Mouse (Mus musculus) layer of hippocampus, adult 9-11 months (tissue): ENCODE measurements around the gene Ybx2.
"Not testable (repeated sequence)": the region's sequence is repeated elsewhere in the genome, so short reads cannot be mapped to it uniquely, and the experiment has no call there.

Experiments used
- DNase-seq: peaks from one replicate; pipeline ENCODE4 v3.0.0; 2022

Gene Ybx2

DNA sequence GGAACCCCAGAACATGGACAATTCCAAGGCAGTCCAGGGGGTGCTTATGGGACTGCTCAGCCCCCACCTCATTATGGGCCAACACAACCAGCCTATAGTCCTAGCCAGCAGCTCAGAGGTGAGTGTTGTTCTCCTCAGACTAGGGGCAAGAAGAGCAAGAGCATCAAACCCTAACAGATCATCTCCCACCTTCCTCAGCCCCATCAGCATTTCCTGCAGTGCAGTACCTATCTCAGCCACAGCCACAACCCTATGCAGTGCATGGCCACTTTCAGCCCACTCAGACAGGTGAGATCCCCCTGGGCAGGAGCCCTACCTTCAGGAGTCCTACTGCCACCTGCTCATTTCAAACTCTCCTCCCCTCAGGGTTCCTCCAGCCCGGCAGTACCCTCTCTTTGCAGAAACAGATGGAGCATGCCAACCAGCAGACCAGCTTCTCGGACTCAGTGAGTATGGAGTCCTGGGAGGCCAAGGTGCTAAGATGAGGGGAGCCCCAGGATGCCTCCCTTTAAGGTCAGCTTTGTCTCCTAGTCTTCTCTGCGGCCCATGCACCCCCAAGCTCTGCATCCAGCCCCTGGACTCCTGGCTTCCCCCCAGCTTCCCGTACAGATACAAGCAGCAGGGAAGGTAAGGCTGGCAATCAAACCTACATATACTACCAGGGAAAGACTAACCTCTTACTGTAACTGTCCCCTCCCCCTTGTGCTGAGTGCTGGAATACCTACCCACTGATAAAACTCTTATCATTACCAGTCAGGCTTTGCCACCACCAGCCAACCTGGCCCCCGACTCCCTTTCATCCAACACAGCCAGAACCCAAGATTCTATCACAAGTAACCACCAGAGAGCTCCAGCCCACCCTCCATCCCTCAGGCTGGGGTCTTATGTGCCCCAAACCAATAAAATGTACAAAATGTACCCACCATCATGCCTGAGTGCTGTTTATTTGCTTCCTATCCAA lies 19.6 kb upstream of the Ybx2 start:
- DNase-seq: no peak

DNA sequence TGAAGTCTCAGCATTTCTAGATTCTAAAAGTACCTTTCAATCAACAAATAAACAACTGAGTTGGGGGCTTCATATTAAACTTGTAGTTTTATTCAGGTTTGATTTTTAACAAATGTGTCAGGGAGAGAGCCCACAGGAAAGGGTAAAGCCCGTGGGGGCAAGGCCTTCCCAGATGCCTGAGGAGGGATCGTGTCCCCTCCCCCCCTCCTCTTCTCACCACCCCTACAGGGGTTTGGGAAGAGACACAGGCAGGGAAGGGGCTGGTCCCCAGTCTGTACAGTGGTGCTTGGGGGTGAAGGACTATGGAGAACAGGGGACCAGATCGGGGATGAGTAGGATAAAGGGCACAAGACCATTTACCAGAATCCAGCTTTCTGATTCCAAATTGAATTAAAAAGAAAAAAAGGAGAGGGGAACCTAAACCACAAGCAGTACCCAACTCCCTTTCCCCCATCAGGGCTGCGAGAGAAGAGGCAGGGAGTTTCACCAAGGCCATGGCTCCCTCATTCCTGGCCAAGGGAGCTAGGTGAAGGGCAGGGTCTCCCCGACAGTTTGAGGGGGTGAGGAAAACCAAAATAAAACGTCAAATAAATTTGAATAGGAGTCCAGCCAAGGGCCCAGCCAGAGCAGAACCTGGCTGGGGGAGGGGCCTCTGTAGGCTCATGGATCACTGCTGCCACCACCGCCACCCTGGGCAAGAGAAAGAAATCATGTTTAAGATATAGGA lies 18.8 kb upstream of the Ybx2 start:
- DNase-seq: not testable (repeated sequence)

GRCm38 (mm10) chr11:69917379-69917948 lies 18.1 kb upstream of the Ybx2 start:
- DNase-seq: no peak

- no peak for DNase-seq
These were observed 17.5 kb upstream of the Ybx2 start for GRCm38 (mm10) chr11:69918118-69918517.

DNA sequence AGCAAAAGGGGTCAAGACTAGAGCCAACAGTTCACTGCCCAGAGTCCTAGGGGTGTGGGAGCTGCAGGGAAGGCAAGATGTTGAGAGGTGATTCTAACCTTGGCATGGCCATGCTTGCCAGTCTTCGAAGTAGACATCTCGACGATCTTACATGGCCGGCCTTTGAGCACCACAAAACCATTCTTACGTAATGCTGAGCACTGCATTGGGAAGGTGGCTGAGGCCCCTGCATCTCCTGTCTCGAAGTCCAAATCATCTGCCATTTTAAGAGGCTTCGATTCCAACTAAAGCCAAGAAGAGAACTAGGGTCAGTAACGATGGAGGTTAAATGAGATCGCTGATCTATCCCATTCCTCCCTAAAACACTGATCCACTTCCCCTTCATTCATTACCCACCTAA lies 16.5 kb upstream of the Ybx2 start:
- DNase-seq: no peak

DNA sequence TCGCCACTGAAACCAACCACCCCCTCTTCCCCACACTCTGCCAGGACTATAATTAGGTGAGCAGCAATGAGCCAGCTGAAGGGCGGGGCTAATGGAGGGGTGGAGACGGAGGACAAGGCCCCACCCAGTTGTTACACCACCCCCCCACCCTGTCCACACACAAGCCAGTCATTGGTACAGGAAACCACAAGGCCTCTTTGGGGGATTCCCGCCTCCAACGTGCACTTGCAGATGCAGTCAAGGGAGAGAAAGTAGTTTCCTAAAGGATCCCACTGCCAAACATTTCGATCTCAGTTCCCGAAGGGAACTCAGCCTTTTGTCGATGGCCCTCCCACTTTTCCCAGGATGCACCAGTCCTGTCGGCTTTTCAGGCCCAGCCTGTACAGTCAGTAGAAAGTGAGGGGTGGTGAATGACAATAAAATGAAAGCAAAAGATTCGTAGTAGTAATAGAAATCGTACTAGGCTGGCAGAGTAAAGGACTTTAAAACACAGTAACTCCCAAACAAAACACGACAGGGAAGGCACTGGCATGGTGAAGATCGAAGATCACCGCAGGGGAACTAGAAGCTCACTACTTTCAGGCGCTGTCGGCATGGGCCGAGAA lies 15.8 kb upstream of the Ybx2 start:
- peak; percentile 64 for DNase-seq

GRCm38 (mm10) chr11:69920266-69921031 lies 15.1 kb upstream of the Ybx2 start:
- DNase-seq: peak; percentile 49

GRCm38 (mm10) chr11:69921114-69922011 lies 14.2 kb upstream of the Ybx2 start, which contains the start of gene Eif5a:
Gene Eif5a, minus strand, starts transcription at chr11:69921958.
- peak; percentile 100 for DNase-seq

- no peak for DNase-seq
These were observed 13.4 kb upstream of the Ybx2 start for GRCm38 (mm10) chr11:69922012-69922756.

DNA sequence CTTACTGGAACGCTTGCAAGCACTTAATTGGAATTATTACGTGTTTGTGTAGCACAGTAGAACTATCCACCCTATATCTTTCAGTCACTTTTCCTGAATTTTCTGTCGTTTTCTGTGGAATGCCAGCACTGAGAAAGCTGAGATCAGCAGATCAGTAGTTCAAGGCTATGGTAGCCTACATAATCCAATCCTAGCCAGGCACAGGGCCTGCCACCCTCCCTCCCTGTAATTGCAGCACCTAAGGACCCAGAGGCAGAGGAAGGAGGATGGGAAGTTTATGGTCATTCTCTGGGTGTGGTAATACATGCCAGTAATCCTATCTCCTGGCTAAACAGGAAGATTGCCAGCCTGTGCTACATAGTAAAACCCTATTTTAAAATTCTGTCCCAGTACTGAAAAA lies 12.8 kb upstream of the Ybx2 start:
- no peak for DNase-seq

GRCm38 (mm10) chr11:69927501-69927900 lies 8.1 kb upstream of the Ybx2 start:
- no peak for DNase-seq

DNA sequence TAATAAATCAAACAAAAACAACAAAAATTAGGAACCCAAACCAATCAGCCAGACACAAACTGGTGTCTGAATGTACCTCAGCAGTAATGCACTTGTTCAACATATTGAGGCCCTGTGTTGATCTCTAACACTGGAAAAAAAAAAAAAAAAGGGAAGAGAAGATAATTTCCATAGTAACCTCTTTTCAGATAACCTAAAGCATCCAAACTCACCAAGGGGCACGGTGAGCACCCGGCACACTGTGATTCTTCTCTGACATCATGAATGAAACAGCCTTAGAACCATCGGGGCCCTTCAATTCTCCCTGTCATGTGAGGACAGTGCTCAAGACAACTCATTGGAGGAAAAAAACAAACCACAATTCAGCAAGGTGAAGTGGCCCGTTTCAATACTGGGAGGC lies 5.9 kb upstream of the Ybx2 start:
- DNase-seq: no peak

DNA sequence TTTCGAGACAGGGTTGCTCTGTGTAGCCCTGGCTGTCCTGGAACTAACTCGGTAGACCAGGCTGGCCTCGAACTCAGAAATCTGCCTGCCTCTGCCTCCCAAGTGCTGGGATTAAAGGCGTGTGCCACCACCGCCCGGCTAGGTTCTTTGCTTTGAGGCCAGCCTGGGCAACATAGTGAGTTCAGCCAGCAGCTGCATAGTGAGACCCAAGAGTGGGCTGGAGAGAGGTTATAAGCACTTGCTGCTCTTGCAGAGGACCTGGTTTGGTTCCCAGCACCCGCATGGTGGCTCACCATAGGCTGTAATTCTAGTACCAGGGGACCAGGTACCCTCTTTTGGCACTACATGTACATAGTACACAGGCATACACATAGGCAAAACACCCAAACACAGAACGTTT lies 5.4 kb upstream of the Ybx2 start:
- DNase-seq: not testable (repeated sequence)

DNA sequence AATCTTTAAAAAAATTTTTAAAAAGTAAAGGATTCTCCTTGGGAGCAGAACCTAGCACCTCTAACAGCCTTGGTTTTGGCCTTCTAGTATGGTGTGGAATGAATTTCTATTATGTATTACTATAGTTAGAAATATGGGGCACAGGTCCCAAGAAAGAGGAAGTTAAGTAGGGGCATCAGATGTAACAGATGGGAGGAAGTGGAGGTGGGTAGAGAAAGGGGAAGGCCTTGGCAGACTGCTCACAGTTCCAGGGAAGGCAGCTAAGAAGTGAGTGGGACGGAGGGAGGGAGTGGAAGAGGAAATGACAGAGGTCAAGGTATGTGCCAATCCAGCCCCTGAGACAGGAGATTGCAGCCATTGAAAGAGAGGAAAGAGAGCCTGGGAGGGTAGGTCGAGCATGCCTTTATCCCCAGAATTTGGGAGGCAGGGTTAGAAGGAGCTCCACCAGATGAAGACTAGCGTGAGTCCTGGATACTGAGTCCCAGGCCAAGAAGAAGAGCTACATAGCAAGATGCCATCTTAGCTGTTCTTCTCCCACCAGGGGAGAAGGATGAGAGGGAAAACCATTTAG lies 4.5 kb upstream of the Ybx2 start:
- DNase-seq: no peak

DNA sequence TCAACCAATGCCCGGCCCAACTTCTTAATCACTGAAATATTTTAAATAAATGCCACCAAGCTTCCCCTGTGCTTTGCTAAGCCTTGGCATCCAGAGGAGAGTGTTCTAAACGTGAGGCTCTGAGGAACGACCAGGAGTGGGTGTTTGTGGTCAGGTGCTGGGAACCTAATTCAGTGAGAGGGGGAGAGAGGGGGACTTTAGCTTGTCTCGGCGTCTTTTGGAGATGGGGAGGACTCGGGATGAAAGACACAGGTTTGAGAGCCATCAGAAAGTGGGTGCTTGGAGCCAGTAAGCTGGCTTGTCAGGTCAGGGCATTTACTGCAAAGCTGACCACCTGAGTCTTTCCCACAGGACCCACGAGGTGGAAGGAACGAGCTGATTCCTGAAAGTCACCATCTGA lies 3.8 kb upstream of the Ybx2 start:
- no peak for DNase-seq

GRCm38 (mm10) chr11:69932254-69932653 lies 3.3 kb upstream of the Ybx2 start:
- DNase-seq: no peak

- DNase-seq: no peak
These were observed 2.5 kb upstream of the Ybx2 start for GRCm38 (mm10) chr11:69933066-69933465.

DNA sequence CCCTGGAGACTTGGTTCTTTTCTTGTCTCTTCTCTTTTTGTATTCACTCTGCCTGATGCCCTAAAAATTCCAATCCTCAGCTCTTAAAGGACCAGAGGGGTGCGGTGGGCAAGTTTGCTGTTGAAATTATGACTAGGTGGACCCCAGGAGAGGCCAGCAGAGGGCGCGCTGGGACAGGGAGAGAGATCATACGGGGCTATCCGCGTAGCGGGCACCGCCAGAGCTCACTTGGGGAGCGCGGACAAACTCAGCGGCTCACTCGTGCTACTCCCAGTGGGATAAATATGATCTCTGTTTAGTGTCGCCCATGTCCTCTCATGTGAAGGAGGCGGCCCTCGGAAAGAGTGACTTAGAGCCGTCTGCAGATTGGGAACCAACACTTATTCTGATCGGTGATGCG lies 1.4 kb upstream of the Ybx2 start:
- peak; percentile 79 for DNase-seq

- DNase-seq: no peak
These were observed 915 bp upstream of the Ybx2 start for GRCm38 (mm10) chr11:69934681-69935080.

DNA sequence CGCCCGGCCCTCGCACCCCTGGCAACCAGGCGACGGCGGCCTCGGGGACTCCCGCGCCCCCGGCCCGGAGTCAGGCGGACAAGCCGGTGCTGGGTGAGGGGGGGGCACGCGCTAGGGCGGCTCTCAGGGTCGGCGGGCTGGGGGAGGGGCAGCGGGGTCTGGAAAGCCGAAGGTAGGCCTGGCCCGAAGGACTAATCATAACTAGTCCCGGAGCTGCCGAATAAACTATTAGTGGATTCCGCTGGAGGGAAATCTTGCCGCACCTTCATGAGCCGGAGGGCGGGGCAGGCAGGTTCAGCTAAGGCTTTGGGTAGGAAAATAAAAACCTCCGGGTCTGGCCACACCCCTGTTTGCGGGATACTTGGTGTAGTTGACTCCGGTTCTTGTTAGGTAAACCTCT lies 560 bp downstream of the Ybx2 start:
- DNase-seq: no peak
